Mouse (Mus musculus) ES-E14 (cell line): ENCODE results near the gene Gp1bb. TPM values are rescaled to one million over a fixed set of nuclear protein-coding genes. Genes with fewer than 3 reads are reported as not detected.

Experiments
- DNase-seq: peaks from one replicate; pipeline ENCODE4 v3.0.0-alpha.2; 2013; ENCODE audit warnings: low read depth, low spot score
- H3K27ac ChIP-seq: 2 replicates; pipeline ENCODE4 v1.5.1; 2012; ENCODE audit warnings: low read depth, mild to moderate bottlenecking, low read length, moderate library complexity, mixed read lengths; ENCODE audit not compliant: poor library complexity, insufficient read depth, severe bottlenecking
- H3K36me3 ChIP-seq: 2 replicates; pipeline ENCODE4 v1.6.1; 2012; ENCODE audit warnings: mild to moderate bottlenecking, low read length, moderate library complexity, mixed read lengths; ENCODE audit not compliant: control insufficient read depth, poor library complexity, insufficient read depth, severe bottlenecking
- H3K4me1 ChIP-seq, 2 experiments: fragments of 150-350 bp in 1 of 2; sonication (generic) in 1 of 2; 2 replicates each; pipeline ENCODE4 v1.6.1; 2012; ENCODE audit warnings: low read length in 2 of 2, mild to moderate bottlenecking in 1 of 2, mixed read lengths in 1 of 2; ENCODE audit not compliant: control insufficient read depth in 2 of 2, insufficient read depth in 2 of 2, poor library complexity in 1 of 2
- H3K4me3 ChIP-seq, 2 experiments: fragments of 150-350 bp in 1 of 2; sonication (generic) in 1 of 2; 2 replicates each; pipeline ENCODE4 v1.5.1; 2012; ENCODE audit warnings: low read length in 2 of 2, low read depth in 1 of 2, mild to moderate bottlenecking in 1 of 2, mixed read lengths in 1 of 2; ENCODE audit not compliant: insufficient read depth in 1 of 2, poor library complexity in 1 of 2, severe bottlenecking in 1 of 2
- H3K9ac ChIP-seq: 2 replicates; pipeline ENCODE4 v1.6.1; 2012; ENCODE audit warnings: low read depth, mild to moderate bottlenecking, low read length, mixed read lengths; ENCODE audit not compliant: poor library complexity, insufficient read depth, severe bottlenecking
- H3K9me3 ChIP-seq: fragments of 150-350 bp; sonication (generic); 2 replicates; pipeline ENCODE4 v1.6.1; 2012; ENCODE audit warnings: low read depth, mild to moderate bottlenecking, low read length; ENCODE audit not compliant: control insufficient read depth, insufficient read depth
- CHD2 ChIP-seq: IDR thresholded peaks from 2 replicates; pipeline ENCODE4 v1.6.1; 2014; ENCODE audit warnings: mild to moderate bottlenecking, low read depth, low read length, inconsistent platforms
- HCFC1 ChIP-seq: IDR thresholded peaks from 2 replicates; pipeline ENCODE4 v1.6.1; 2012; ENCODE audit warnings: low read length, inconsistent platforms, borderline replicate concordance; ENCODE audit not compliant: insufficient read depth
- MAFK ChIP-seq: IDR thresholded peaks from 2 replicates; pipeline ENCODE4 v1.6.1; 2014; ENCODE audit warnings: mild to moderate bottlenecking, low read depth, low read length, inconsistent platforms; ENCODE audit not compliant: insufficient read depth
- ZC3H11A ChIP-seq: IDR thresholded peaks from 2 replicates; pipeline ENCODE4 v1.6.1; 2012; ENCODE audit warnings: low read depth, mild to moderate bottlenecking, inconsistent platforms, low read length, borderline replicate concordance
- ZNF384 ChIP-seq: IDR thresholded peaks from 2 replicates; pipeline ENCODE4 v1.6.1; 2012; ENCODE audit warnings: low read depth, low read length, inconsistent platforms
- in situ Hi-C, 2 experiments: fragments of 600-800 bp; cut with MboI; formaldehyde crosslinking; loops; one replicate each; pipeline ENCODE4 v1.15.1; 2025; ENCODE audit warnings: low sequenced_read_pairs in 2 of 2, inconsistent platforms in 1 of 2; ENCODE audit not compliant: unreplicated experiment in 2 of 2
- total RNA-seq: library from RNA; depleted of rRNA; stranded (reverse); fragments of 300-350 nt; gene quantifications from 2 replicates; pipeline ENCODE4 v1.2.3, GENCODE M21; 2012

Gene Gp1bb
- total RNA-seq, 1 experiment, result not detected

GRCm38 (mm10) chr16:18638396-18638795, 16.2 kb upstream of the Gp1bb start:
- in situ Hi-C loops, result no loop called here
- TF ChIP-seq CHD2 (no peak), MAFK (no peak), ZNF384 (no peak), ZC3H11A (no peak), HCFC1 (no peak)
- H3K27ac ChIP-seq, result no peak overlapping the region
- no peaks in the 10 kb centered on the region for H3K36me3 ChIP-seq
- DNase-seq, result no peak
- no peak overlapping the region for H3K9ac ChIP-seq
- H3K9me3 ChIP-seq, result no peaks in the 10 kb centered on the region
- peaks cover 0 to 6% of the 10 kb centered on the region in 2 experiments; a peak in 2 of 4 replicates for H3K4me1 ChIP-seq
- no peak overlapping the region for H3K4me3 ChIP-seq

- TF ChIP-seq CHD2, result no peak
- no peak for TF ChIP-seq HCFC1
- no peak for TF ChIP-seq ZNF384
- TF ChIP-seq ZC3H11A, result no peak
- no peak for TF ChIP-seq MAFK
- in situ Hi-C loops, result no loop called here
- Histone ChIP-seq H3K36me3 (no peaks in the 10 kb centered on the region), H3K9ac (no peak overlapping the region), H3K4me1 (peaks cover 0 to 6% of the 10 kb centered on the region in 2 experiments; a peak in 2 of 4 replicates), H3K4me3 (no peak overlapping the region), H3K9me3 (no peaks in the 10 kb centered on the region), H3K27ac (no peak overlapping the region)
- DNase-seq, result no peak
Observed at GRCm38 (mm10) chr16:18636804-18637203, 14.6 kb upstream of the Gp1bb start.

- H3K36me3 ChIP-seq, result no peaks in the 10 kb centered on the region
- in situ Hi-C loops, result no loop called here
- no peak for DNase-seq
- no peaks in the 10 kb centered on the region for H3K9me3 ChIP-seq
- H3K4me1 ChIP-seq, result peaks cover 0 to 6% of the 10 kb centered on the region in 2 experiments; a peak in 2 of 4 replicates
- H3K27ac ChIP-seq, result no peak overlapping the region
- TF ChIP-seq CHD2, result no peak
- no peak for TF ChIP-seq HCFC1
- TF ChIP-seq MAFK, result no peak
- no peak overlapping the region for H3K9ac ChIP-seq
- H3K4me3 ChIP-seq, result no peak overlapping the region
Observed at GRCm38 (mm10) chr16:18636401-18636800, 14.2 kb upstream of the Gp1bb start.

- no peak for DNase-seq
- H3K9me3 ChIP-seq, result no peaks in the 10 kb centered on the region
- H3K27ac ChIP-seq, result no peak overlapping the region
- H3K36me3 ChIP-seq, result no peaks in the 10 kb centered on the region
- in situ Hi-C loops, result no loop called here
- H3K4me3 ChIP-seq, result no peak overlapping the region
- peaks cover 0 to 6% of the 10 kb centered on the region in 2 experiments; a peak in 2 of 4 replicates for H3K4me1 ChIP-seq
- TF ChIP-seq CHD2 (no peak), ZC3H11A (no peak), ZNF384 (no peak), HCFC1 (no peak), MAFK (no peak)
- no peak overlapping the region for H3K9ac ChIP-seq
Observed at GRCm38 (mm10) chr16:18633333-18633732, 11.1 kb upstream of the Gp1bb start.

GRCm38 (mm10) chr16:18632816-18633215, 10.6 kb upstream of the Gp1bb start:
- peaks cover 0 to 6% of the 10 kb centered on the region in 2 experiments; a peak in 2 of 4 replicates for H3K4me1 ChIP-seq
- in situ Hi-C loops, result no loop called here
- no peaks in the 10 kb centered on the region for H3K9me3 ChIP-seq
- no peak overlapping the region for H3K27ac ChIP-seq
- TF ChIP-seq ZNF384 (no peak), MAFK (no peak), HCFC1 (no peak), ZC3H11A (no peak), CHD2 (no peak)
- no peak overlapping the region for H3K9ac ChIP-seq
- no peak overlapping the region for H3K4me3 ChIP-seq
- no peaks in the 10 kb centered on the region for H3K36me3 ChIP-seq
- DNase-seq, result no peak
